Mouse (Mus musculus) midbrain, embryonic 13.5 days (tissue): Measurements from ENCODE around the gene Chst4. TPM values are rescaled to one million over a fixed set of nuclear protein-coding genes. Genes with fewer than 3 reads are reported as not detected.

Experiments
- polyA plus RNA-seq: library from polyadenylated mRNA; unstranded; fragments of >200 nt; fragmentation: Nextera tagmentation; extraction: Ambion mirVana; gene quantifications from 2 replicates; pipeline ENCODE4 v1.2.1, GENCODE M21; 2015

Gene Chst4
- polyA plus RNA-seq, 1 experiment from 2014 or later = not detected

Other genes starting within 250 kb of the Chst4 start
- gene Phlpp2, start 171.2 kb downstream of the Chst4 start, polyA plus RNA-seq = 3.8 and 3.9 TPM in 2 replicates
- 1.1 and 1.3 TPM in 2 replicates for gene Marveld3, start 77.5 kb downstream of the Chst4 start, polyA plus RNA-seq
- gene Tat, start 49.3 kb downstream of the Chst4 start, polyA plus RNA-seq = not detected in 2 replicates
- gene Zfp612, start 40.0 kb upstream of the Chst4 start, polyA plus RNA-seq = 19.8 and 20.3 TPM in 2 replicates
- gene Gm21964, start 61.5 kb upstream of the Chst4 start, polyA plus RNA-seq = not detected in 2 replicates
- gene Gm17720, start 63.0 kb upstream of the Chst4 start, polyA plus RNA-seq = not detected in 2 replicates
- gene Calb2, start 128.5 kb upstream of the Chst4 start, polyA plus RNA-seq = 39.6 and 57.6 TPM in 2 replicates
- gene Cmtr2, start 175.9 kb upstream of the Chst4 start, polyA plus RNA-seq = 12.8 and 14.6 TPM in 2 replicates
- gene Hydin, start 227.2 kb upstream of the Chst4 start, polyA plus RNA-seq = 0.26 and 0.34 TPM in 2 replicates